Mouse (Mus musculus) heart, adult 9 months (tissue): Measurements from ENCODE around the gene Sptan1.
A peak's percentile ranks its signal among the peaks of the same experiment; 100 is the strongest.

ENCODE experiments used
- DNase-seq, 2 experiments: peaks; one replicate each; pipeline ENCODE4 v3.0.0; 2022; ENCODE audit warnings: low spot score in 2 of 2

Gene Sptan1

GRCm38 (mm10) chr2:30061215-30062166 is 96.1 kb downstream of the Sptan1 start:
- peak; percentile 38 to 42 for DNase-seq

DNA sequence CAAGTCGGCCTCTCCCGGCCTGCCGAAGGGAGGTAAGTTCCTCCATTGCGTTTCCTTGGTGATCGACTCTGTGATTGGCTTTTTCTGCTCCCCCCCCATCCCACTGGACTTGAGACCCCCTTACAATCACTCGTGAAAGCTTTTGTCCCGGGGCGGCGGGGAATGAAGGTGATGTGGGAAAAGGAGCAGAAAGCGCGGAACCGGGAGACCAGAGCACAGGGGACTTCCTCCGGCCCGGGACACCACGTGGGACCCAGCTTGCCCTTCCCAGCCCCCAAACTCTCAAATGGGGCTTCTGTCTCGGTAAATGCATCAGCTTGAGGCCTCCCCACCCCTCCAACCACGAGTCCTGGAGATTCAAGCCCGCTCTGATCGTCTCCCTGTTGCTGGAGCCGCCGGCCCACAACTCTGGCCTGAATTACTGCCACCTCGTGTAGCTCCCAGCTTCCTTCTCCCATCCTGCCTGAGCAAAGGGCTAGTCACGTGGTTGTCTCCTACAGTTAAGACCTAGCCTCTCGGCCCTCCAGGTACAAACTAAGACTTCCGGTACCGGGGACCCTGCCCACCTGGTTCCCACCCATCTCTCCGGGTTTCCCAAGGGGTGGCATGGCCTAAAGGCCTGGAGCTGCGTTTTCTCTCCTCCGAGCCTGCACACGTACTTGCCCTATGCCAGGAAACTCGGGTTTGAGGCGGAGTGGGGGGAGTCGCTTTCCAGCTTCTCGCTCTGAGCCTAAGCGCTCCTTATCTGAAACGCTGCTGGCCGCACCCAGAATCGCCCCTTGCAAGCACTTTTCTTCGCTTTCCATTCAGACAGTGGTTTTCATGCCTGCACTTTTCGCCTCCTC is 97.1 kb downstream of the Sptan1 start:
- peak; percentile 77 to 78 for DNase-seq

- no peak for DNase-seq
Observed at GRCm38 (mm10) chr2:30063235-30063634, 97.9 kb downstream of the Sptan1 start.

DNA sequence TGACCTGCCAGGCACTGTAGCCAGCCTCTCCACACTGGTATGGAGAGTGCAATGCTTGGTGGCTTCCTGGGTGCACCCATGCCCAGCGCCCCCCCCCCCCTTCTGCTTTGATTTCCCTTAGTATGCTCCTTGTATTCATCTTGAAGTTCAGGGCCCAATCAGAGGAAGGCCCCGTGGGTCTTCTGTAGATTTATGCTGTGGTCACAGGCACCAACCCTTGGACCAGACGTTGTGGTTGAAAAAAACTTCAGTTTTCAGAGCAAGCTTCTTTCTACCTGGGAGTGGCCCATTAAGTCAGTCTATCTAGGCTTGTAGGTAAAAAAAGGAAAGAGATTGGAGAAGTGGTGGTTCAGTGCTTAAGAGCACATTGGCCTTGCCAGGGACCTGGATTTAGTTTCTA is 98.4 kb downstream of the Sptan1 start:
- no peak for DNase-seq

GRCm38 (mm10) chr2:30064298-30064697 is 98.9 kb downstream of the Sptan1 start:
- DNase-seq, result no peak

GRCm38 (mm10) chr2:30066046-30066901 is 100.9 kb downstream of the Sptan1 start:
- DNase-seq, result peak; percentile 96

- peak; percentile 29 to 59 for DNase-seq
Observed at GRCm38 (mm10) chr2:30067031-30067888, 101.9 kb downstream of the Sptan1 start.

GRCm38 (mm10) chr2:30067962-30068361 is 102.6 kb downstream of the Sptan1 start:
- DNase-seq, result no peak

DNA sequence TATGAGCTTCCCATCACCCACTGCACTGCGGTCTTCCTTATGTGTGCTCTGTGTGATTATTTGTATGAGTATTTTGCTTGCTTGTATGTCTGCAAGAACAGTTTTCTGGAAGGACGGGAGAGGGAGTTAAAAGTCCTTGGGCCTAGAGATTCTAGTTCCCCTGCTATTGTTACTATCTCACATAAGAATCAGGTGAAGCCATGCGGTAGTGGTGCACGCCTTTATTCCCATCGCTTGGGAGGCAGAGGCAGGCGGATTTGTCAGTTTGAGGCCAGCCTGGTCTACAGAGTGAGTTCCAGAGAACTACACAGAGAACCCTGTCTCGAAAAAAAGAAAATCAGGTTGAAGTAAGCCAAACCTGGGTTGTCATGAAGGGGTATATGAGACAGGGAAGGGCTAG is 107.5 kb downstream of the Sptan1 start:
- no peak for DNase-seq

DNA sequence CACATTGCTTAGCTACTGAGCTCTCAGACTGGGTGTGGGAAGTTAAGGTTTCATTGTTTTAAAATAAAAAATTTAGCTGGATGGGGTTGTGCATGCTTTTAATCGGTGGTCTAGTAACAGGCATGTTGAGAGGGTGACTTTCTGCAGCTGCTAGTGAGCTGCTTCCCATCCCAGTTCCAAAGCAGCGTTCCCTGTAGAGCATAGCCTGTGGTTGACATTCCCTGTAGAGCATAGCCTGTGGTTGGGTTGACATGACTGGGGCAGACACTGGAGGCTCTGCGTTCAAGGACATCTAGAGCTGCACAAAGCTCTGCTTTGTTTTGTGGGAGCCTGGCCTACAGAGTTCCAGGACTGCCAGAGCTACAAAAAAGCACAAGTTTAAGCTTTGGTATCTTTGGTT is 107.9 kb downstream of the Sptan1 start:
- DNase-seq, result no peak

DNA sequence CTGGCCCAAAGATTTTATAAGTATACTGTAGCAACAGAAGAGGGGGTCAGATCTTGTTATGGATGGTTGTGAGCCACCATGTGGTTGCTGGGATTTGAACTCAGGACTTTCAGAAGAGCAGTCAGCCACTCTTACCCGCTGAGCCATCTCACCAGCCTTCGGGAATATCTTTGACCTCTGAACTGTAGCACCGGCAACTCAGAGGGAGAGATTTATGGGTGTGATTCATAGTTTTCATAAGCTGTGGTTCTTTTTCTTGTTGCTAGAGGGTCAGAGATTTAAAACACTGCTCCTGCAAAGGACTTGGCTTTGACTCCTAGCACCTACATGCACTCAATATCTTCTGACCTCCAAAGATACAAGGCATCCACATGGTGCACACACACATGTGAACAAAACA is 110.3 kb downstream of the Sptan1 start:
- DNase-seq, result no peak

DNA sequence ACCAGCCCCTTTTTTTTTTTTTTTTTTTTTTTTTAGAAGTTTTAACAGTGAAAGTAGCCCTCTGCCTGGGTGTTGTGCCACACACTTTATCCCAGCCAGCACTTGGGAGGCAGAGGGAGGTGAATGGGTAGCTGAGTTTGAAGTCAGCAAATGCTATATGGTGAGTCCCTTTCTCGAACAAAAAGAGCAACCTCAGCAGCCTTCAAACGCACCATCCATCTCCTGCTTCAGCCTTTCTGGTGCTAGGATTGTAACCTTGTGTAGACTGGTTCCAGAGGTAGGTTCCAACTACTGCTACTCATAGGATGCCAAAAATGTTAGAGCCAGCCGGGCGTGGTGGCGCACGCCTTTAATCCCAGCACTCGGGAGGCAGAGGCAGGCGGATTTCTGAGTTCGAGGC is 111.1 kb downstream of the Sptan1 start:
- no peak for DNase-seq

GRCm38 (mm10) chr2:30076959-30077358 is 111.6 kb downstream of the Sptan1 start:
- no peak for DNase-seq

DNA sequence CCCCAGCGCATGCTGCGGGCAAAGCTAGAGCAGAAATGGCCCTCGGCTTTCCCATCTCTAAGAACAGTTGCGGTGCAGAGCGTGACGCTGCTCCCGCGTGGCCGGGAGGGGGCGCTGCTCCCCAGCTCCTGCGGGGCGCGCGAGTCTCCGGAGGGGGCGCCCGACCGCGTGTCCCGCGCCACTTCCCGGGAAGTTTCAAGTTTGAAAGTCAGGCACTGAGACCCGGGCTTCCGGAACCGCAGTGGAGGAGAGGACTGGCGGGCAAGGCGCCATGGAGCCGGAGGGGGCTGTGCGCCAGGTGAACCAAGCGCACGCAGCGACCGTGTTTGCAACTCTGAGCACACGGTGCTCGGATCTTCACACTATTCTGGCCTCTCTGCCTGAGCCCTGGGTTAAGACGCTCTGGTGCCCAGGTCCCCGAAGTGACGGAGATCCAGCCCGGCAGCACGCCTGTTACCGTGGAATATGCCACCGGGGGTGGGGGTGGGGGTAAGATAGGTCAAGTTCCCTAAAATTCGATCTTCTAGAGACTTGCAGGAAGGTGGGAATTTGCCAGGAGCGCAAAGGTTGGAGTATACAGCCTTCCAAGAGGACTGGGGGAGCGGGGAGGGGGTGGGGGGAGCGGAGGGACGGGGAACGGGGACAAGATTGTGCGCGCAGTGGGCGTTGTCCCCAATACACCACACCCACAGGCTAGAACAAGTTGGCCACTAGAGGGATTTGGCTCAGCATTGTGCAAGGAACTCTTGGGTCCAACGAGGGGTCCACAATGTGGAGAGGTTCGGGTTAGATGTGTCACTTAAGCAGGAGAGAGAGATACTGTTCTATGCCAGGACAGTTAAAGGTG is 112.4 kb downstream of the Sptan1 start, which contains the start of gene Pkn3:
TSS of gene Pkn3 (plus strand) at position 183 of the 847 bp plus-strand sequence.
- DNase-seq, result peak; percentile 78 to 83

- DNase-seq, result peak; percentile 75 to 82
Observed at GRCm38 (mm10) chr2:30078349-30078712, 113.0 kb downstream of the Sptan1 start.

- DNase-seq, result no peak
Observed at GRCm38 (mm10) chr2:30078760-30079159, 113.4 kb downstream of the Sptan1 start.

- DNase-seq, result no peak
Observed at GRCm38 (mm10) chr2:30080181-30080800, 114.9 kb downstream of the Sptan1 start.
